Comparison of ENCODE assay signal across 18 mouse cellular contexts in genomic region chr6:30292579-30292978, GRCm38 (mm10). TPM values are rescaled to one million over a fixed set of nuclear protein-coding genes. Genes with fewer than 3 reads are reported as not detected.
DNase-seq lines count a peak whose midpoint lies in the region; ATAC-seq and TF ChIP-seq lines count a peak whose summit lies in the region.
"Had no signal": no experiment of that assay in that cellular context is flagged by ENCODE, and none has a peak within 500 bp of the region (broad histone marks: within the 10 kb centered on the region; RNA-seq: fewer than 3 reads in every experiment).

No protein-coding gene starts in this region.

- no peaks in the 10 kb centered on the region for H3K27me3 ChIP-seq in liver, adult 2 months (ENCODE audit: control insufficient read depth, insufficient read depth, low read length)
- no peaks in the 10 kb centered on the region for H3K27me3 ChIP-seq in liver, embryonic 11.5 days (replicated peaks; ENCODE audit: control insufficient read depth, insufficient read depth, low read length)
- H3K27me3 ChIP-seq in liver, embryonic 13.5 days = no peaks in the 10 kb centered on the region
- no peaks in the 10 kb centered on the region for H3K27me3 ChIP-seq in liver, embryonic 16.5 days (ENCODE audit: control insufficient read depth, insufficient read depth, low read depth, low read length)
- H3K27me3 ChIP-seq: embryonic facial prominence, embryonic 13.5 days; hindbrain, embryonic 13.5 days had no signal

- H3K79me2 ChIP-seq in liver, adult 2 months (ENCODE audit: control insufficient read depth, insufficient read depth, low read length) = peaks cover 46% of the 10 kb centered on the region

- H3K27ac ChIP-seq in liver, adult 2 months (replicated peaks; ENCODE audit: insufficient read depth, low read depth, low read length) = no peak overlapping the region
- H3K27ac ChIP-seq in liver, embryonic 11.5 days (ENCODE audit: low read depth, low read length) = no peak overlapping the region
- peak overlapping the region; percentile 25; the same call in 1 of the 2 replicates for H3K27ac ChIP-seq in liver, embryonic 13.5 days
- no peak overlapping the region for H3K27ac ChIP-seq in liver, embryonic 16.5 days (ENCODE audit: low read length)
- H3K27ac ChIP-seq: embryonic facial prominence, embryonic 13.5 days; forebrain, embryonic 10.5 days; heart, embryonic 10.5 days; hindbrain, embryonic 13.5 days had no signal

- no peak overlapping the region for H3K4me3 ChIP-seq in liver, adult 2 months (ENCODE audit: insufficient read depth, low read depth, low read length)
- H3K4me3 ChIP-seq in liver, embryonic 11.5 days (ENCODE audit: low read depth, low read length) = no peak overlapping the region
- H3K4me3 ChIP-seq in liver, embryonic 13.5 days (replicated peaks) = no peak overlapping the region
- no peak overlapping the region for H3K4me3 ChIP-seq in liver, embryonic 16.5 days (ENCODE audit: low read depth, low read length)
- H3K4me3 ChIP-seq: embryonic facial prominence, embryonic 13.5 days; forebrain, embryonic 10.5 days; heart, embryonic 10.5 days; hindbrain, embryonic 13.5 days had no signal

- ATAC-seq in liver, embryonic 11.5 days (replicated peaks; ENCODE audit: low FRiP score) = no peak
- ATAC-seq in liver, embryonic 13.5 days (ENCODE audit: low read depth) = peak; percentile 49; the same call in 1 of the 2 replicates
- ATAC-seq in liver, embryonic 16.5 days (ENCODE audit: low read depth) = peak; percentile 41; the same call in 1 of the 2 replicates
- ATAC-seq: forebrain, embryonic 14.5 days had no signal

- no peak for TF ChIP-seq POLR2A in liver, adult 2 months (IDR thresholded peaks at IDR 0.05; ENCODE audit: extremely low read depth, insufficient read depth, low read length)

- H3K36me3 ChIP-seq in liver, adult 2 months (ENCODE audit: control insufficient read depth, insufficient read depth, low read length) = peaks cover 37% of the 10 kb centered on the region
- H3K36me3 ChIP-seq in liver, embryonic 11.5 days (ENCODE audit: control insufficient read depth, insufficient read depth, low read length) = peaks cover 6% of the 10 kb centered on the region; the same call in 1 of the 2 replicates
- H3K36me3 ChIP-seq in liver, embryonic 13.5 days = peaks cover 57% of the 10 kb centered on the region
- peaks cover 17% of the 10 kb centered on the region for H3K36me3 ChIP-seq in liver, embryonic 16.5 days (ENCODE audit: control insufficient read depth, insufficient read depth)

- peak; percentile 8 for DNase-seq in liver, adult 2 months (ENCODE audit: extremely low read depth, low read depth, low spot score)
- no peak for DNase-seq in liver, embryonic 11.5 days (ENCODE audit: low spot score)
- no peak for DNase-seq in liver, embryonic 13.5 days
- no peak for DNase-seq in left cerebral cortex, postnatal 10 days (ENCODE audit: extremely low spot score in 1 of 2, low spot score in 2 of 2)
- no peak for DNase-seq in adrenal gland, postnatal 25 days
- no peak for DNase-seq in spleen, postnatal 10 days (ENCODE audit: low spot score in 2 of 2)
- DNase-seq: adrenal gland, adult 8-10 months; cerebellum, adult 11 months; cerebellum, adult 9-10 months; heart, adult 18-20 months; heart, postnatal 10 days; heart, postnatal 4 days had no signal

- intact Hi-C loops in left cerebral cortex, postnatal 10 days (cut with DNase I) = no loop called here

- no peak for TF ChIP-seq CTCF in liver, adult 2 months (IDR thresholded peaks at IDR 0.05; ENCODE audit: low read depth, low read length)

- WGBS in liver, adult 2 months = 76% methylated on average over 2 of the region's 2 CpGs
- WGBS in liver, embryonic 11.5 days = 73% methylated on average over 2 of the region's 2 CpGs
- WGBS in liver, embryonic 13.5 days (ENCODE audit: insufficient replicate concordance) = 49% methylated on average over 2 of the region's 2 CpGs
- 59% methylated on average over 2 of the region's 2 CpGs for WGBS in liver, embryonic 16.5 days (ENCODE audit: insufficient replicate concordance)

- no peaks in the 10 kb centered on the region for H3K9me3 ChIP-seq in liver, embryonic 11.5 days (ENCODE audit: control insufficient read depth, low read length)
- H3K9me3 ChIP-seq in liver, embryonic 13.5 days (replicated peaks) = no peaks in the 10 kb centered on the region
- H3K9me3 ChIP-seq in liver, embryonic 16.5 days (replicated peaks; ENCODE audit: control insufficient read depth, low read length) = no peaks in the 10 kb centered on the region
- H3K9me3 ChIP-seq: embryonic facial prominence, embryonic 13.5 days; forebrain, embryonic 10.5 days; heart, embryonic 10.5 days; hindbrain, embryonic 13.5 days had no signal

- no peak overlapping the region for H3K4me2 ChIP-seq in liver, embryonic 11.5 days
- no peak overlapping the region for H3K4me2 ChIP-seq in liver, embryonic 13.5 days
- no peak overlapping the region for H3K4me2 ChIP-seq in liver, embryonic 16.5 days (ENCODE audit: low read depth, low read length)
- H3K4me2 ChIP-seq: embryonic facial prominence, embryonic 13.5 days; hindbrain, embryonic 13.5 days had no signal

- no peak overlapping the region for H3K9ac ChIP-seq in liver, adult 2 months (ENCODE audit: low read depth, low read length)
- no peak overlapping the region for H3K9ac ChIP-seq in liver, embryonic 11.5 days (ENCODE audit: low read depth, low read length)
- H3K9ac ChIP-seq in liver, embryonic 13.5 days = no peak overlapping the region
- H3K9ac ChIP-seq in liver, embryonic 16.5 days (ENCODE audit: low read depth, low read length) = no peak overlapping the region
- H3K9ac ChIP-seq: embryonic facial prominence, embryonic 13.5 days; hindbrain, embryonic 13.5 days had no signal

- H3K4me1 ChIP-seq in liver, adult 2 months (ENCODE audit: control insufficient read depth, insufficient read depth, low read length) = peaks cover 12% of the 10 kb centered on the region
- no peaks in the 10 kb centered on the region; the same call in 1 of the 2 replicates for H3K4me1 ChIP-seq in liver, embryonic 11.5 days (replicated peaks; ENCODE audit: control insufficient read depth, insufficient read depth, low read length)
- peaks cover 19% of the 10 kb centered on the region for H3K4me1 ChIP-seq in liver, embryonic 13.5 days (replicated peaks)
- peaks cover 10% of the 10 kb centered on the region for H3K4me1 ChIP-seq in liver, embryonic 16.5 days (ENCODE audit: control insufficient read depth, low read depth, low read length)
- H3K4me1 ChIP-seq: embryonic facial prominence, embryonic 13.5 days; forebrain, embryonic 10.5 days; heart, embryonic 10.5 days; hindbrain, embryonic 13.5 days had no signal

RNA-seq across cellular contexts. Expression of gene Ube2h, which starts 11.8 kb away (rescaled TPM):
- total RNA-seq in liver, adult 2 months (2014; rRNA removed) = 30.7 and 30.9 TPM in 2 replicates
- polyA plus RNA-seq in liver, adult 2 months (2012; rRNA removed) = 43.3 and 57.2 TPM in 2 replicates
- 21.6 and 22.5 TPM in 2 replicates for polyA plus RNA-seq in liver, embryonic 11.5 days (2014; fragmentation: Nextera tagmentation; extraction: Ambion mirVana)
- polyA plus RNA-seq in liver, embryonic 13.5 days (2015; fragmentation: Nextera tagmentation; extraction: Ambion mirVana) = 25.4 and 28.5 TPM in 2 replicates
- polyA plus RNA-seq in liver, embryonic 16.5 days (2015; fragmentation: Nextera tagmentation; extraction: Ambion mirVana) = 36.1 and 37.7 TPM in 2 replicates
- 10 to 100 TPM; 92.0 to 93.9 TPM for total RNA-seq in left cerebral cortex, postnatal 10 days (2021)
- total RNA-seq in adrenal gland, postnatal 25 days (2021) = 107 and 137 TPM in 2 replicates
